Mouse (Mus musculus): ENCODE measurements around the gene Ap1m1. TPM values are rescaled to one million over a fixed set of nuclear protein-coding genes. Genes with fewer than 3 reads are reported as not detected.

Gene Ap1m1
- 131 TPM for polyA plus RNA-seq (2017; shearing (Covaris generic))

DNA sequence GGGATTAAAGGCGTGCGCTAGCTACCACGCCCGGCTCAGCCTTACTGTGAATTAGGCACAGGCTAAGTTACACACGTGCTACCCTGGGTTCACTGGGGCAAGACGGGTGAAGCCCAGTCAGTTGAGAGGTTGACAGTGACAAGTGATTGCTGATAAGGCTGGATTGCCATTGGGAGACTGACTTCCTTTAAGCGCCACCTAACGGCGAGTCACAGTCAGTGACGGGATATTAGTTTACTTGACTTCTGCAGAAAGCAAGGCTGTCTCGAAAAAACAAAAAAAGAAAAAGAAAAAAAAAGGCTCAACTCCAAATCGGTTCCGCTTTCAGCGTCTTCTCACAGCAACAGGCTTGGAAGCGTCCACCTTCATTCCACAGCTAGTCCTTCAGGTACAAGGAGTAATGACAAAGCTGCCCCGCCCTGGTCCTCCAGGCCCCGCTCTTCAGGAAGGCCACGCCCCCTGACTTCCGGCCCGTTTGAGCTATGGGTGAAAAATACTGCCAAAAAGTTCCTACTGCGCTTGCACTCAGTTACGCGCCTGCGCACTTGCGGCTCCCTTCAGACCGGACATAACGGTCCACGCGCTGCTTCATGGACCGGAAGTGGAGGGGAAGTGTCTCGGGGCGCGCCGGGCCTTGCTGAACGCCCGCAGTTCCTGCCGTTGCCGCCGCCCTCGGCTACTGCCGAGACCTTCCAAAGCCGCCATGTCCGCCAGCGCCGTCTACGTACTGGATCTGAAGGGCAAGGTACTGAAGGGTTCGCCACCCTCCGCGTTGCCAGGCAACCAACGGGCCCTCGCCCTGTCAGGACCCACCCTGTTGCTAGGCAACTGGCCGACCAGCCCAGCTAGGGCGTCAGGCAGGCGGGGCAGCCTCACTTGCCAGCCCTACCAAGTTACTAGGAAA lies at the start of gene Ap1m1:
Gene Ap1m1 (plus strand): TSS at position 520 of the 904 bp plus-strand sequence.

DNA sequence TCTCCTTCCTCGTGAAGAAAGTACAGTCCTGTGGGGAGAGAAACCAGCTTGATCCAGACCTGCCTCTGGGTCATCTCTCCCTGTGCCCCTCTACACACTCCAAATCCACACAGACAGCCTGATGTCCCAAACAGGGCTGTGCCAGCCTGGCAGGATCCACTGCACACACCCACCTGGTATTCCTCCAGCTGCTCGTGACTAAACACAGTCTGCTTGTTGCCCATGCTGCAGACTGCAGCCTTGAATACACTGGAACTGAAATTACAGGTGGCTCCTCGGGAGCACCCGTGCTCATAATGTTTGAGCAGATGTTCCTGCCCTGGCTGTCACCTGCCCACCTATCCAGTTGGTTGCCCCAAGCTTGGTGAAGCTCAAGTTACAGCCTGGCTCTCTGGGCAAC lies 27.1 kb upstream of the Ap1m1 start, which contains the start of gene Cib3:
Gene Cib3 (minus strand): TSS at position 87 of the 400 bp plus-strand sequence.

DNA sequence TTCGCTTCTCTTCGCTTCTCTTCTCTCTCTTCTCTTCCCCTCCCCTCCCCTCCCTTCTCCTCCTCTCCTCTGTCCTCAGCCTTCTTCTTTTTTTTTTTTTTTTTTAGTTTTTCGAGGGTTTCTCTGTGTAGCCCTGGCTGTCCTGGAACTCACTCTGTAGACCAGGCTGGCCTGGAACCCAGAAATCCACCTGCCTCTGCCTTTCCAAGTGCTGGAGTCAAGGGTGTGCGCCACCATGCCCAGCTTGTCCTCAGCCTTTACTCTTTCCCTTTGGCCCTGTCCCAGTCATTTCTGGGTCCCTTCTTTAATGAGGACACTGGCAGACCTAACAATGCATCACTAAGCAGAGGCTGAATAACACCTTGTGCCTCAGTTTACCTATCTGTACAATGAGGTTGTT lies 26.3 kb upstream of the Ap1m1 start, which contains the start of gene Gm11034:
Gene Gm11034 (minus strand): TSS at position 101 of the 400 bp plus-strand sequence.

DNA sequence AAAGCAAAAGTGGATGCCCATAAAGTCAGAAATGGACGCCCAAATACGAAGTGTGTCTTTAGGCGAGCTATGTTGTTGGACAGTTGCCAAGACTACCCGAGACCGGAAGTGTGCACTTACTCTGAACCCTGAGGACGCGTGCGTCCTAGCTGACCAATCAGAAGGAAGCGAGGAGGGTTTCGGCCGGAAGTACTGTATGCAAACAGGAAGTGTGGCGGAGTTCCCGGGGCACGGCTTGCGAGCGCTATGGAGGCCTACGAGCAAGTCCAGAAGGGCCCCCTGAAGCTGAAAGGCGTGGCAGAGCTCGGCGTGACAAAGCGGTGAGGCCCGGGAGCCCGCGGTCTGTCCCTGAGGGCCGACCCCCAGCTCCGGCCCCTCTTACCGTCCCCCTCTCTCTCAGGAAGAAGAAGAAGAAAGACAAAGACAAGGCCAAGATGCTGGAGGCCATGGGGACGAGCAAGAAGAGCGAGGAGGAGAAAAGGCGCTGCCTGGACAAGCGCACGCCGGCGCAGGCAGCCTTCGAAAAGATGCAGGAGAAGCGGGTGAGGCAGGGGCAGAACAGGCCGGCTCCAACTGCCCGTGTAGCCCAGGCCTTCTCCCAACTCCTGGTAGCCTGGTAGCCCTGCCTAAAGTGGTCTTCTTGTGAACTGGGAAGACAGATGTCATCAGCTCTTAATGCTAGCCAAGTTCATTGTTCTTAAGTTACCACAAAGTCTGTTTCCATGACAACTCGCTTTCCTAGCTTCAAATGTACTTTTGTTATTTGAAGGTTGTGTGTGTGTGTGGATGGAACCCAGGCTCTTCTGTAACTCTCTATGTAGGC lies 20.1 kb upstream of the Ap1m1 start, which contains the start of gene Fam32a:
Gene Fam32a (plus strand): TSS at position 190 of the 823 bp plus-strand sequence.

DNA sequence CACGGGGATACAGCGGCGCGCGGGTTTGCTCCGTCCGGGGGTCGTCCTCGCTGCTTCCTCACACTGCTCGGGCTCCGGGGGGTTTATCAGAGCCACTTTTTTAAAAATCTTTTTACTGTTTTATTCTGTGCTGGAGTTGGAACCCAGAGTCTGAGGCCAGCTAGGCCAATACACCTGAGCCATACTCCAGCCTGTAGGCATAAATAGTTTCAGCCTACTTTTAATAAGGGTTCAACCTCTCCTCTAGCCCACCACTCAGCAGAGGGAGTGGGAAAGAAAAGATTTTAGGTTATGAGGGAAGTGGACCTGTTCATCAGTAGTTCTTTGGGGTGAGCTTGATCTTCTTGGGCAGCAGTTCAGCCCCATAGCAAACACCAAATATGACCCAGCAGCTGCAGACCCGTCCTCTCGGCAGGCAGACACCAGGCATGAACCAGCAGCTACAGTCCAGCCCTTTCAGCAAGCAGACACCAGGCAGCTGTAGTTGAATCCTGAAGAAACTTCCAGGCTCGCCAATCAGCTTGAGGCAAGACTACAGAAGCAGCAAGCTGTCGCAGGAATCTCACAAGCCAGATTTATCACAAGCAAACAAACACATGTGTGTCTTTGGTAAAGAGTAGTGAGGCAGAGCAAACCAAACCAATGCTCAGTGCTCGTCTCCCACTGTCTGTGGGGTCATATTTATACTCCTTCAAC lies 65.5 kb downstream of the Ap1m1 start, which contains the start of gene Gm10282:
Gene Gm10282 (minus strand): TSS at position 51 of the 696 bp plus-strand sequence.

Other genes starting within 250 kb of the Ap1m1 start
- gene Cyp4f18, start 230.4 kb upstream of the Ap1m1 start, polyA plus RNA-seq (2017; shearing (Covaris generic)): not detected
- gene Olfr372, start 198.8 kb upstream of the Ap1m1 start, polyA plus RNA-seq (2017; shearing (Covaris generic)): not detected
- gene Olfr373, start 156.8 kb upstream of the Ap1m1 start, polyA plus RNA-seq (2017; shearing (Covaris generic)): 0.67 TPM
- 0.05 TPM for gene Olfr374, start 133.0 kb upstream of the Ap1m1 start, polyA plus RNA-seq (2017; shearing (Covaris generic))
- gene Tpm4, start 105.0 kb upstream of the Ap1m1 start, polyA plus RNA-seq (2017; shearing (Covaris generic)): 449 TPM
- 196 TPM for gene Rab8a, start 78.8 kb upstream of the Ap1m1 start, polyA plus RNA-seq (2017; shearing (Covaris generic))
- gene Hsh2d, start 50.4 kb upstream of the Ap1m1 start, polyA plus RNA-seq (2017; shearing (Covaris generic)): 10.6 TPM
- gene Cib3, start 27.2 kb upstream of the Ap1m1 start, polyA plus RNA-seq (2017; shearing (Covaris generic)): 0.31 TPM
- not detected for gene Gm11034, start 26.4 kb upstream of the Ap1m1 start, polyA plus RNA-seq (2017; shearing (Covaris generic))
- gene Fam32a, start 20.3 kb upstream of the Ap1m1 start, polyA plus RNA-seq (2017; shearing (Covaris generic)): 76.8 TPM
- 2.4 TPM for gene Gm10282, start 65.2 kb downstream of the Ap1m1 start, polyA plus RNA-seq (2017; shearing (Covaris generic))
- gene Klf2, start 79.0 kb downstream of the Ap1m1 start, polyA plus RNA-seq (2017; shearing (Covaris generic)): 1,004 TPM
- 40.9 TPM for gene Eps15l1, start 181.4 kb downstream of the Ap1m1 start, polyA plus RNA-seq (2017; shearing (Covaris generic))
- 0.97 TPM for gene Calr3, start 203.9 kb downstream of the Ap1m1 start, polyA plus RNA-seq (2017; shearing (Covaris generic))
- gene 1700030K09Rik, start 203.9 kb downstream of the Ap1m1 start, polyA plus RNA-seq (2017; shearing (Covaris generic)): 4.4 TPM
- 86.9 TPM for gene Cherp, start 235.2 kb downstream of the Ap1m1 start, polyA plus RNA-seq (2017; shearing (Covaris generic))